Mouse (Mus musculus) thymus, adult 2 months (tissue): ENCODE measurements around the gene Snd1.

ENCODE experiments used
- CTCF ChIP-seq: fragments of 200-500 bp; IDR thresholded peaks from 2 replicates; pipeline ENCODE4 v1.5.1; 2012; ENCODE audit warnings: mild to moderate bottlenecking, control low read depth, low read length, moderate library complexity, borderline replicate concordance; ENCODE audit not compliant: control insufficient read depth, poor library complexity, insufficient read depth; ENCODE audit errors: extremely low read depth
- POLR2A ChIP-seq: fragments of 200-500 bp; IDR thresholded peaks from 2 replicates; pipeline ENCODE4 v1.6.1; 2012; ENCODE audit warnings: mild to moderate bottlenecking, low read length, control low read depth, moderate library complexity; ENCODE audit not compliant: control insufficient read depth, poor library complexity, insufficient read depth; ENCODE audit errors: extremely low read depth

- no peak for TF ChIP-seq CTCF
- TF ChIP-seq POLR2A = no peak
Observed at GRCm38 (mm10) chr6:28471284-28472035, 3.5 kb upstream of the Snd1 start.
